Mouse (Mus musculus): Measurements from ENCODE around the gene Tenm4. TPM values are rescaled to one million over a fixed set of nuclear protein-coding genes. Genes with fewer than 3 reads are reported as not detected.

Tenm4 gene
- total RNA-seq, 2 experiments from 2014 or later: under 0.01 TPM; not detected in 1

- ATAC-seq (ENCODE audit: poor library complexity, severe bottlenecking): no peak
Measured at GRCm38 (mm10) chr7:96331186-96331585, 160.1 kb downstream of the Tenm4 start.

GRCm38 (mm10) chr7:96334361-96334760 lies 163.3 kb downstream of the Tenm4 start:
- no peak for ATAC-seq (ENCODE audit: poor library complexity, severe bottlenecking)

- ATAC-seq (ENCODE audit: poor library complexity, severe bottlenecking): no peak
Measured at GRCm38 (mm10) chr7:96336376-96336775, 165.3 kb downstream of the Tenm4 start.

DNA sequence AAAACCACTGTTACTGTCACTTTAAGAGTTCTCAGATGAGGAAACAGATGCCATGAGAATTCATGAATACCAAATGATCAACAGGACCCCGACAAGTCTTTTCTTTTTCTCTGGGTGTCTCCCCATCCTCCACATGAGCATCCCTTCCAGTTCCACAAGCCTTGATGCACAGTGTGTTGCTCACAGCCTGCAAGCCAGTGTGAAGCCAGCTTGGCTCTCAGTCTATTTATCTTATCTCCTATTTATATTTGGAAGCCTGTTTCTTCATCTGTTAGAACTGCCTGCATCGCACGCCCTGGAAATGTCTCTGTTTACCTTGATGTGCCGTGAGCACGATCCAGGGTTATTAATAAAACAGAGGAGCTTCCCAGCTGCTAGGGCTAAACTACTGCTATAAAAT lies 169.8 kb downstream of the Tenm4 start:
- ATAC-seq (ENCODE audit: poor library complexity, severe bottlenecking): no peak

GRCm38 (mm10) chr7:96341479-96341878 lies 170.4 kb downstream of the Tenm4 start:
- ATAC-seq (ENCODE audit: poor library complexity, severe bottlenecking): no peak

DNA sequence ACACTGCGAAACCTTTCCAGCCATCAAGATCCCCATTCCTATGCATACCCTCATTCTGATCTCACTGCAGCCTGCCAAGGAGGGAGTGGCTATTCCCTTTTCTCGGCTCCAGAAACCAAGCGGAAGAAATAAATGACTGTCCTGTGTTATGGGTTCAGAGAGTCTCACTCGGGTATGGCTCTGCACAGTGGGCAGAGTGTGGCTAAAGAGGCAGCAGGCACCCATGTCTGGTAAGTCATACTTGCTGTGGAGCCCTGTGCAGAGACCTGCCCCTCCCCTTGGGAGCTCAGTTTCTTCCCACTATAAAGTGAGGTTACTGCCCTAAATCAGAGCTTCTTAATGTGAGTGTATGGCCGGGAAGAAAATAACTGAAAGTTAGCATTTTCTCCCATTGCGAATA lies 171.9 kb downstream of the Tenm4 start:
- ATAC-seq (ENCODE audit: poor library complexity, severe bottlenecking): no peak

DNA sequence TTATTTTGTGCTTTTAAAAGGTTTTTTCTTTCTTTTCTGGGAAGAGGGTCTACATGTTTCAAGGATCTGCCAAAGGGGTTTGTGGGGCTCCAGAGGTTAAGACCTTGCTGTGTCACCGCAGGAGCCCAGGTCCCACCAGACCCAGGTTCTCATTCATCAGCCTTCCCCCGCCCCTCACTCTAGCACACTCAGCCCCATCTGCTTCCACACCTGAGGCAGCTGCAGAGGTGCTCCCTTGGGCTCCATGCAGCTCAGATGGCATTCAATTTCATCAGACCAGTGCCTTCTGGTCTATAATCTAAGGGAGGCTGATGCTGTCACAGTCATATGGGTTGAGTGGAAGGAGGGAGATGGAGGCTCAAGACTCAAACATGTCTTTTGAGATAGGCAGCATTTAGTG lies 172.6 kb downstream of the Tenm4 start:
- no peak for ATAC-seq (ENCODE audit: poor library complexity, severe bottlenecking)

- ATAC-seq (ENCODE audit: poor library complexity, severe bottlenecking): no peak
Measured at GRCm38 (mm10) chr7:96352671-96353070, 181.6 kb downstream of the Tenm4 start.

DNA sequence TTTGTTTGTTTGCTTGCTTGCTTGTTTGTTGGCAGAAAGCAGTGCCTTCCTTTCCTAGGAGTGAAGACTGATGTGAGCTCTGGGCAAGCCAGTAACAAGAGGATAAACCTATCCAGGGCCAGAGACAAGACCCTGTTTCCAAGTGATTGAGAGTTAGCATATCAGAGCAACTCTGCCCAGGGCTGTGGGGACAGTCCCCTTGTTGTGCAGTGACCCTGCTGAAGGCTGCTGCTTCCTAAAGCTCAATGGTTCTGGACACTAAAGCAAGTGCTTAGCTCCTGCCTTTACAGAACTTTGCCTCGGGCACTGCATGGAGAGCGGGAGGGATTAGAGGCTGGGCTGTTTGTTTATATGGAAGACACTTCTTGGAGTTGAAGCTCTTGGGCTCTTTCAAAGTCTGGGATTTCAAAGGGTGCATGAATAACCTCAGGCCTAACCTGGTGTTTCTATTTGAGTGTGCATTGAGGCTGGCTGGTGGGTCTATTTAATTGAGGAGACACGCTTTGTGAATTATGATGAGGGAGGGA lies 185.3 kb downstream of the Tenm4 start:
- no peak for ATAC-seq (ENCODE audit: poor library complexity, severe bottlenecking)

DNA sequence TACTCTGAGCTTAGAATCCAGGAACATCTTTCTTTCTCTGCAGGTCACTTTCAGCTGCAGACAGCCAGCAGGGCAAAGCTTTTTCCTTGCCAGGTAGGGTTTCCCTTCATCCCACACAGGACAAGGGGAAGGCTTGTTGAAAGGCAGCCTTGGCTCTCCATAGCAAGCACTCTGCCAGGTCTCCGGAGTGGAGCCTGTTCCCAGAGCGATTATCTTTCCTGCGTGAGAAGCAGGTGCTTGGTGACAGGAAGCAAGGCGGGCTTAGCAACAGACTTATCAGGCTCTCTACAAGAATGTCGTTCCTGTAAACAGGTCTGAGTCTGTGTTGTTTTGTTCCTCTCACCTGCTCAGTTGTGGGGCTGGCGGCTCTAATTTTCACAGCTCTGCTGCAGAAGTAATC lies 186.5 kb downstream of the Tenm4 start:
- no peak for ATAC-seq (ENCODE audit: poor library complexity, severe bottlenecking)

- ATAC-seq (ENCODE audit: poor library complexity, severe bottlenecking): no peak
Measured at GRCm38 (mm10) chr7:96363311-96363710, 192.3 kb downstream of the Tenm4 start.

- no peak for ATAC-seq (ENCODE audit: poor library complexity, severe bottlenecking)
Measured at GRCm38 (mm10) chr7:96369947-96370346, 198.9 kb downstream of the Tenm4 start.

- no peak for ATAC-seq (ENCODE audit: poor library complexity, severe bottlenecking)
Measured at GRCm38 (mm10) chr7:96374004-96374663, 203.1 kb downstream of the Tenm4 start.

GRCm38 (mm10) chr7:96375507-96375906 lies 204.5 kb downstream of the Tenm4 start:
- ATAC-seq (ENCODE audit: poor library complexity, severe bottlenecking): no peak

- ATAC-seq (ENCODE audit: poor library complexity, severe bottlenecking): no peak
Measured at GRCm38 (mm10) chr7:96383686-96384528, 212.9 kb downstream of the Tenm4 start.

GRCm38 (mm10) chr7:96384726-96385500 lies 213.9 kb downstream of the Tenm4 start:
- no peak for ATAC-seq (ENCODE audit: poor library complexity, severe bottlenecking)

DNA sequence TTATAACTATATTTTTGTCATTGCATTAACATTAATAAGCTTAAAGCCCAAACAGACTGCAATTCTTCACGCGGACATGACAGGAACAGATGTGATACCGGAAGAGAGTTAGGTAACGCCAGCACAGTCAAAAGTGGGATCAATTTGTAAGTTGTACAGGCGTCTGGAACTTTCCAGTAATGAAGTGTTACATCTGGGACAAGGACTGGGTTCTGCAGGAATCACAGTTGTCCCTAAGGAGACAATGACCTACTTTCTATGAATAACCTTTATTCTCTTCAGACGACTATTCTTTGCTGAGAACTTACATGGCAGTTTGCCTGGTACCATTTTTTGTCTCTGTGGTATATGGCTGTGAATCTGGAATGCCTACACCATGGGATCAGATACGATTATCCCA lies 214.8 kb downstream of the Tenm4 start:
- no peak for ATAC-seq (ENCODE audit: poor library complexity, severe bottlenecking)

DNA sequence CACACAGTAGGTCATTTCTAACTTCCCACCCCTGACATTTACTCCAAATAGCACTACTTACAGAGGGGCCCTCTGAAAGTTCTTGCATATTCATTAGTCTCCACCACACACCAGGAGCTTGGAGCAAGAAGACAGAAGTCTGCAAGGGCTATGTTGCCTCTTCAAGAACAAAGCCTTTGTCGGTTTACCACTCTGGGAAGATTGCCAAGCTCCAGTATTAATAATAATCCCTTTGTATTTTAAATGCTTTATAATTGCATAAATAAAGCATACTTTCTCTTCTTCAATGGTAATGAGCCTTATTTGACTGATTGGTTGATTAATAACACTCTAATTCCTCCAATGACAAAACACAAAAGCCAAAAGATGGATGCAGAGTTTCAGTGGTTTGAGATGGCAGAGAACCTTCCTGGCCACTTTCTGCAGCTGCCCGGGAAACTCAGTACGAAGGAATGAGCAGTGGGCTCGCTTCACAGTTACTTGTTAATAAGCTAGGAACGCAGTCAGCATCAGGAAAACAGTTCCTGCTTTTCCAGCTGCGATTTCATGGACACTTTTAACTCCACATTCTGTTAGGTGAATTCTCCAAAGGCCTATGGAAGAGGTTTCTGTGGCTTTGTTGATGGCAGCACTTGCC lies 219.1 kb downstream of the Tenm4 start:
- ATAC-seq (ENCODE audit: poor library complexity, severe bottlenecking): no peak

- no peak for ATAC-seq (ENCODE audit: poor library complexity, severe bottlenecking)
Measured at GRCm38 (mm10) chr7:96390894-96391293, 219.8 kb downstream of the Tenm4 start.

DNA sequence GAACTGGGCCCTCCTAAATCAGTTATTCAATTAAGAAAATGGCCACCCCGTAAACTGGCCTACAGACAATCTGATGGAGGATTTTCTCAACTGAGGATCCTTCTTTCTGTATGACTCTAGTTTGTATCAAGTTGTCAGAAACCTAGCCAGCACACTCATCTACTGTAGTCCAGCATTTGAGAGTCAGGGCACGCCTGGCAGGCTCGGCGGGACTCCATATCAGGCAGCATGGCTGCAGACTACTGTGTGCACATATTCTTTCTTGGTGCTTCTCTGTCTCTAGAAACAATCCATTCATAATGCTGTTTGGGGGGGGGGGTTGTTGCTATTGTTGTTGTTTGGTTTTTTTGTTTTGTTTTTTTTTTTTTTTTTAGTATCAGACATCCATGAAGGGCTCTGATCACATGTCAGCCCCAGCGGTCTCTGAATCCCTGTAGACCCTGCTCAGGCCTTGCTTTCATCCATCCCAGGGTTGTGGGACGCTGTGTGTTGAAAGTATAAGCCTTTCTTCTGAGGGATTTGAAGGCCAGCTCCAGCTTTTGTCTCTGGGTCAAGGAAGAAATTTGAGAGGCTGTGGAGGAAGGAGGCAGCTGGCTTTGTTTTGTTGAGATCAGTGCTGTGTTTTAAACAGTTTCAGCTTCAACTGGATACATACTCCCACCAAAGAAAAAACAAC lies 220.9 kb downstream of the Tenm4 start:
- ATAC-seq (ENCODE audit: poor library complexity, severe bottlenecking): no peak

All from megakaryocyte, adult 5-6 weeks (primary cell).